Mouse (Mus musculus): ENCODE measurements at regions not wholly inside any gene's neighbourhood (a gene's known extent, or its start where the extent isn't known, plus 50 kb on each side); places are given as distances from the start of the nearest gene placed in this dataset.
A peak's percentile ranks its signal among the peaks of the same experiment; 100 is the strongest.

- peak in 1 of 2 experiments; percentile 42 for DNase-seq (ENCODE audit: low spot score in 2 of 2)
Measured at GRCm38 (mm10) chr10:19188082-19188742, 168.1 kb upstream of the Olig3 start.

GRCm38 (mm10) chr10:19187716-19188081 lies 168.6 kb upstream of the Olig3 start:
- no peak for DNase-seq (ENCODE audit: low spot score in 2 of 2)

GRCm38 (mm10) chr10:19187084-19187615 lies 169.2 kb upstream of the Olig3 start:
- DNase-seq (ENCODE audit: low spot score in 2 of 2) = no peak

DNA sequence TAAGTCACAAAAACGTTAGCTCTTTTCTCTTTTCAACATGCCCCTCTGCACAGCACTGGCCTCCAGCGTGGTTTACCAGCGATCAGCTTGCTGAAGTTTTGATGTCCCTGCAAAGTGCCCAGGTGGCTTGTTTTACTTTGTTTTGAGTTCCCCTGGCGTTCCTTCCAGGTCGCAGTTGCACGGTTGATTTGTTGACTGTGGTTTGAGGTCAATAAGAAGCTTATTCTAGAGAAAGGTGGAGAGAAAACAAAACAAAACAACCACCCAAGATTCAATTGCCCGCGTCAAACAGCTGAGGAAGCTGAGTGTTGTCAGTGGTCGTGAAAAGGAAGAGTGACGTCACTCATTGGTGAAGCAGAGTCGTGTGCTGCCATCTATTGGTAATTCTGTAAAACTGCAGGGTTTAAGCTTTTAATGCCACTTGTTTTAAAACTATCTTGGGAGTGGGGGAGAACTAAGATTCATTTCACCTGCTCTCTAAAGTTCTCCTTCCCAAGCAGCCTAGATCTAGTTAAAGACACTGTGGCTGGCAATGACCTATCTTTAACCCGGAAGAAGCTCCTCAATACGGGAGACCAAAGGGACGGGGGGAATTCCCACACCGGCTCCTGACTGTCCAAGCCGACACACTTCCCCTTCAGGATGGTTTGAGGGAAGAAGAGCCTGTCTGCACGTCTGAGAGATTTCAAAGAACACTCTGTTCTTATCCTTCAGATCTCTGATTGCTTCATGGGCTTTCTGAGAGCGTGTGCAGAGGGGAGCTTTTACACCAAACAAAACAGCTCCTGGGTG lies 170.3 kb upstream of the Olig3 start:
- peak; percentile 83 to 86 for DNase-seq (ENCODE audit: low spot score in 2 of 2)

DNA sequence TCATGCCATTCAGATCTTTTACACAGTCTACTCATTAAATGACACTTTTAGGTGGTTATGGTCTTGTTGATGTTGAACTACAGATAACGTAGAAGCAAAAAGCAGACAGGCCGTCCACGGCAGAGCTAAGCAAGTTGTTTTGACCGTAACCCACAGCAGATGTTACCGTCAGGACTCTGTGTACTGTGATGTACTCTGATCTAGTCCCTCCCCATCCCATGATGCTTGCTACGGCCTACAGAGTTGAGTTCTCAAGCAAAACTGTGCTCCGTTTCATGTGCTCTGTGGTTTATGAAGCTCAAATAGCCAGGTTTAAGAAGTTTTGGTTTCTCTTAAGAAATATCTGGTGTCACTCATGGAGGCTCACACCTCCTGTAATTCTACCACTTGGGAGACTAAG lies 169.4 kb upstream of the Tnfaip3 start:
- peak; percentile 74 to 82 for DNase-seq (ENCODE audit: low spot score in 2 of 2)

- no peak for DNase-seq (ENCODE audit: low spot score in 2 of 2)
Measured at GRCm38 (mm10) chr10:19177895-19178294, 162.4 kb upstream of the Tnfaip3 start.

DNA sequence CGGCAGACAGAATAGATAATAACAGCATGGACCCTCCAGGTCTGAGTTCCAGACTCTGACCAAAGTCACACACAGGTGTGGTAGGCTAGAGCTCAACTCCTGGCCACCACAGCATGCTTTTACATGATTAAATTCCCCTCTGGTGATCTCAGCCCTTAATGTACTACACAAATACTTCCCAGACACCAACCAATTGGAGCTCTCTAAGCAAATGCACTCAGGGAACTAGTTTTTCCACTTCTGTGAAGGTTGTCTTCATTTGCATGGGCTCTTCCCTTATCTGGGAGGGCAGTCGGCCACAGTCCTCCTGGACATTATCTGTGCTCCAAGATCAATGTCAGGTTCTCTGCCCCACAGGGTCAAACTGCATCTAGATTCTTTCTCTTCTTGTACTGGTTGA lies 162.0 kb upstream of the Tnfaip3 start:
- DNase-seq (ENCODE audit: low spot score in 2 of 2) = no peak

DNA sequence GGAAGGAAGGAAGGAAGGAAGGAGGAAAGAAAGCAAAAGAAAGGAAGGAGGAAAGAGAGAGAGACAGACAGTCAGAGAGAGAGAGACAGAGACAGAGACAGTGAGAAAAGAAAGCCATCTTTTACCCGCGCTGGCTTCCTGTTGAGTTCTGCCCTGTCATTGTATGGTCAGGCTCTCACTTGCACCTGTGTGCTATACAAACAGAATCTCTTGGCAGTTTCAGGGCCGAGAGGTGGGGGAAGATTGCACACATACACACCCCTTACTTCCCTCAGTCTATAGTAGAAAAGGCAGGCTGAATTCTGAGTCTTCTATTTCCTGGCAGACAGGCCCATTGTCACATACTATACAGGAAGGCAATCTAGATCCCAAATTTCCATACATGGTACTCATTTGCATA lies 160.8 kb upstream of the Tnfaip3 start:
- DNase-seq (ENCODE audit: low spot score in 2 of 2) = no peak

DNA sequence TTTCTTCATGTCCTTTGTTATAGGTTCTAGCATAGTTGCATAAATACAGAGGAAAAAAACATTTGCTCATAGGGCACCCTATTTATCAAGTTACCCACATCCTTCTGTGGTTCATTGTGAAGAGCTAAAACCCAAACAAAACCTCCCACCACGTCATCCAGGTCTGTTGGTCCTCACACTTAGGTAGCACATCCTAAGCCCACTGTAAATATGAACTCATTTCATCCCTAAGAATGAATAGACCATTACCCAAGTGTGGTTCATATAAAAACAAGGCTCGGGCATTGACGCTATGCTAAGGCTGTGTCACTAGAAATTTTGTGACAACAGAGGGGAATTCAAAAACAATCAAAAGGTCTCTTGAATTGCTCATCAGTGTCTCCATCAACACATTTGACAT lies 156.4 kb upstream of the Tnfaip3 start:
- peak; percentile 71 to 88 for DNase-seq (ENCODE audit: low spot score in 2 of 2)

DNA sequence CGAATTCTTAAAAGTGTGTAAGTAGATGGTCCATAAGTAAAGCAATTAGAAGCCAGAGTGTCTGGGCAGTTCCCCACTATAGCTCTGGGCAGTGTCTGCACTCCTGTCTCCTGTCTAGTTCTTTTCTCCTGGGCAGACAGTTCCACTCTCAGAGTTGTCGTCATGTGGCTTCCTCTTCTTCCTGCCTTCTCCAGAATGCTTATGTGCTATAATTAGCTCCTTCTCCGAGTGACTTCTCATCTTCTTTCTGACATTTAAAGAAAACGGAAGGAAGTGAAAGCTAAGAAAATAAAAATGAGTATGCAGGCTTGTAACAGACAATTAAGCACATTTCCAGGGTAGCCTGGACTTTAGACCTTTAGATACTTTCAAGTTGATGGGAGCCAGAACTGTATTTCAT lies 155.1 kb upstream of the Tnfaip3 start:
- DNase-seq (ENCODE audit: low spot score in 2 of 2) = peak in 1 of 2 experiments; percentile 13

DNA sequence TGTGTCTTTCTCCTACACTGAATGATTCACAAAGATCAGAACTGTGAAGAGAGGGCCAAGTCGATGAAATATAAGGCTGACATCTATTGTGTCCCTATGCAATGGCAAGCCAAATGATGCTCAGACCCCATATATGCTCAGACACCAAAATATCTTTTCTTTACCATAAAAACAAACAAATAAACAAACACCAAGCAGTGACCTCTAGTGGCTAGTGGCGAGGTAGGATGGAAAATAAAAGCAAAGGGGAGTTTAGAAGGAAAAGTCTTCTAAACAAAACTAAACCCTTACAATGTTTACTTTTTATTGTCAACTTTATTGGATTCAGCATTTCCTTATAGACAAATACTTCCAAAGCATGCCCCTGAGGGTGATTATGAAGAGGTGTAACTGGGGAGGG lies 153.8 kb upstream of the Tnfaip3 start:
- no peak for DNase-seq (ENCODE audit: low spot score in 2 of 2)

DNA sequence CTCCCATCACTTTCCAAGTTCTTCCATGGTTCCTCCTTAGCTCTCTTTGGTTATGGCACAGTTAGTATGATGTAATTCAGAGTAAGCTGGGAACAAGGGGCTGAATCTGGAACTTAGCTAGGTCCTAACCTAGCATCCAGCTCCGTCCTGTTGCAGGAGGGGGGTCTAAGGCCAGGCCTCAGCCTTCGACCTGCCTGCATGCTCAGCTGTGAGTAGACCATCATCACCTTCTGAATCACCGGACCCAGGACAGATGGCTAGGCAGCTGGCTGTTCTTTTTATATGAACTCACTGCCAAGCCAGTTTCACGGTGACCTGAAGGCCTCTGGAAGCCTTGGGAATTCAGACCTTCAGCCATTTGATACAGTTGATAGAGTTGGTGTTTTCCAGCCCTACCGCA lies 152.9 kb upstream of the Tnfaip3 start:
- no peak for DNase-seq (ENCODE audit: low spot score in 2 of 2)

GRCm38 (mm10) chr10:19167641-19168271 lies 152.3 kb upstream of the Tnfaip3 start:
- peak; percentile 54 to 72 for DNase-seq (ENCODE audit: low spot score in 2 of 2)

- no peak for DNase-seq (ENCODE audit: low spot score in 2 of 2)
Measured at GRCm38 (mm10) chr10:19167101-19167500, 151.6 kb upstream of the Tnfaip3 start.

GRCm38 (mm10) chr10:19162104-19162503 lies 146.6 kb upstream of the Tnfaip3 start:
- no peak for DNase-seq (ENCODE audit: low spot score in 2 of 2)

- DNase-seq (ENCODE audit: low spot score in 2 of 2) = no peak
Measured at GRCm38 (mm10) chr10:19161149-19161548, 145.7 kb upstream of the Tnfaip3 start.

DNA sequence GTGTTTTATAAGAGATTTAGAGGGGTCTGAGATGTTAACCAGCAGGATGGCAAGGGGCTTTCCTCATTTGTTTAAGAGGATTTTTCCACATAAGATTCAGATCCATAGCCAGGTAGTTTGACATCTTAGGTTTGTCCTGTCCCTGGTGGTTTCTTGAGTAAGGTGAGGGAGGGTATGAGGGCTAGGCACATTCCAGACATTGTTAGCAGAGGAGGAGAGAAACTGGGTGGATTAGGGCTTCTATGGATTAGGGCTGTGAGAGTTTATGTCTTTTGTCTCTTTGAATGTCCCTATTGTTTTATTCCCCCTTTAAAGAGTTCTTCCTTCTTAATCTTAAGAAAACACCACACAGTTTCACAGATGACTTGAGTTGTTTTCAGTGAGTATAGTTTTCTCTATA lies 138.6 kb upstream of the Tnfaip3 start:
- DNase-seq (ENCODE audit: low spot score in 2 of 2) = no peak

DNA sequence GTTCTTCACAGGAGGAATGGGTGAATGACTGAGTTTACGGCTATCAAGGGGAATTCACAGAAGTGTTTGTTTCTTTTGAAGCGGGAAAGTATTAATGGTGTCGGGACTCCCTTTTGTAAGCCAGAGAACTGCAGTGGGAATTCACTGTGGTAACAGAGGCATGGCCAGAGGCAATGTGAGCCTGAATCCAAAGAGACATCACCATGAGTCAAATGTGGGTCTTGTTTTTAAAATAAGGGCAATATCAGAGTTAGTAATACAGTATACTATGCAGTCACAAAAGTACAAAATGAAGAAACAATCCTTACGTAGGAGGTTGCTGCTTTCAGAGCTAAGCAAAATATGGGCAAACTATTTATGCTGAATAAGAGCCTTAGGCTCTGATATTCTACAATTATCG lies 137.3 kb upstream of the Tnfaip3 start:
- DNase-seq (ENCODE audit: low spot score in 2 of 2) = no peak

GRCm38 (mm10) chr10:19150766-19151165 lies 135.3 kb upstream of the Tnfaip3 start:
- DNase-seq (ENCODE audit: low spot score in 2 of 2) = no peak

- DNase-seq (ENCODE audit: low spot score in 2 of 2) = no peak
Measured at GRCm38 (mm10) chr10:19150005-19150404, 134.5 kb upstream of the Tnfaip3 start.

- DNase-seq (ENCODE audit: low spot score in 2 of 2) = no peak
Measured at GRCm38 (mm10) chr10:19149196-19149869, 133.9 kb upstream of the Tnfaip3 start.

DNA sequence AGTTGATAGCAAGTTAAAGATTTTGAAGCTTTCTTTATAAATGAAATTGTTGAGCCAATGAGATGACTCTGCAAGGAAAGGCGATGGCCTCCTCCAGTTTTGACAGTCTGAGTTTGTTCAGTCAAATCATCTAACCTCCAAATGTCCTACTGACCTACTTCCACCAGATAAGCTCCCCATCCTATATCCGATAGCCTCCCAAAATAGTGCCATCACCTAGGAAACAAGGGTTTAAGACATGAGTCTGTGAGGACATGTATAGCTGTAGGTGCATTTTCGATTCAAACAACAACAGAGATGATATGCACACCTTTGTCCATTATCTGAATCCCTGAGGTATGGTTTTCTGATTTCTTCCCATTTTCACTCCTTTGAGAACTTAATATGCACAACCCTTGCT lies 126.0 kb upstream of the Tnfaip3 start:
- no peak for DNase-seq (ENCODE audit: low spot score in 2 of 2)

Data from natural killer cell, adult 2 months (primary cell).